Mouse (Mus musculus) CH12.LX (cell line): ENCODE results near the gene Dmrtc1a.

Experiments used
- CTCF ChIP-seq, 2 experiments: IDR thresholded peaks in 1 of 2; conservative IDR thresholded peaks in 1 of 2; 2 replicates each; pipeline ENCODE4 v1.5.1; 2011 to 2012; ENCODE audit warnings: low read depth in 2 of 2, low read length in 2 of 2, improper control_type of control experiment in 1 of 2, inconsistent platforms in 1 of 2, mild to moderate bottlenecking in 1 of 2, moderate library complexity in 1 of 2
- PAX5 ChIP-seq: IDR thresholded peaks from 2 replicates; pipeline ENCODE4 v1.6.1; 2012; ENCODE audit warnings: low read length, inconsistent platforms, mixed read lengths
- RAD21 ChIP-seq: IDR thresholded peaks from 2 replicates; pipeline ENCODE4 v1.6.1; 2011; ENCODE audit warnings: low read depth, mild to moderate bottlenecking, low read length, improper control_type of control experiment, moderate library complexity
- SMC3 ChIP-seq: IDR thresholded peaks from 2 replicates; pipeline ENCODE4 v1.6.1; 2011; ENCODE audit warnings: low read depth, low read length, improper control_type of control experiment

- TF ChIP-seq SMC3 (no peak), CTCF (conservative IDR thresholded peaks at IDR 0.05 in 1 of 2, IDR thresholded peaks at IDR 0.05 in 1 of 2; ENCODE audit: low read depth in 2 of 2, low read length in 2 of 2) (no peak), RAD21 (no peak), PAX5 (no peak)
Measured at GRCm38 (mm10) chrX:102932992-102933570, 24.6 kb upstream of the Dmrtc1a start.
